Mouse (Mus musculus) cerebellum, postnatal 4 days (tissue): Measurements from ENCODE around the gene Ubtfl1.
"Not testable (repeated sequence)": the region's sequence is repeated elsewhere in the genome, so short reads cannot be mapped to it uniquely, and the experiment has no call there.

ENCODE experiments used
- DNase-seq, 2 experiments: peaks; one replicate each; pipeline ENCODE4 v3.0.0; 2022; ENCODE audit warnings: low spot score in 2 of 2, mixed read lengths in 1 of 2

Ubtfl1 gene

GRCm38 (mm10) chr9:18404118-18404517 is at the start of gene Ubtfl1:
Ubtfl1 (plus strand) TSS chr9:18404418.
- DNase-seq, result no peak

DNA sequence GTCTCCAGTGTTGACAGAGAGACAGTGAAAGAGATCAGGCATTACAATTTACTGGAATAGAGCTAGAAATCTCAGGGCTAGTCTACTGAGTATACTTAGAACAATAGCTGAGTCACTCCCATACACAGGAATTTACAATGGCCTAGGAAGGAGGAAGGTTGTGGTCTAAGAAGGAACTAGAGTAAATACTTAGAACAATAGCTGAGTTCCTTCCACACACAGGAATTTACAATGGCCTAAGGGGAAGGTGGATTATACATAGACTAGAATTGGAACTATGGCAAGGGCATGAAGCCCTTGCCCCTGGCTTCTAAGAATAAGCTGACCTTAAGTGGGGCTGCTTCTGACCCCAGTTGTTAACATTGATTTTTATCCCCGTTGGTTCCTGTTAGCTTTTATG is 31.2 kb upstream of the Ubtfl1 start:
- not testable (repeated sequence) for DNase-seq

GRCm38 (mm10) chr9:18385782-18386181 is 18.4 kb upstream of the Ubtfl1 start:
- DNase-seq, result no peak

- DNase-seq, result no peak
Observed at GRCm38 (mm10) chr9:18399629-18400028, 4.6 kb upstream of the Ubtfl1 start.

GRCm38 (mm10) chr9:18402895-18403294 is 1.3 kb upstream of the Ubtfl1 start, which contains the start of gene Naalad2:
Naalad2 (minus strand) TSS chr9:18402995.
- DNase-seq, result not testable (repeated sequence)

DNA sequence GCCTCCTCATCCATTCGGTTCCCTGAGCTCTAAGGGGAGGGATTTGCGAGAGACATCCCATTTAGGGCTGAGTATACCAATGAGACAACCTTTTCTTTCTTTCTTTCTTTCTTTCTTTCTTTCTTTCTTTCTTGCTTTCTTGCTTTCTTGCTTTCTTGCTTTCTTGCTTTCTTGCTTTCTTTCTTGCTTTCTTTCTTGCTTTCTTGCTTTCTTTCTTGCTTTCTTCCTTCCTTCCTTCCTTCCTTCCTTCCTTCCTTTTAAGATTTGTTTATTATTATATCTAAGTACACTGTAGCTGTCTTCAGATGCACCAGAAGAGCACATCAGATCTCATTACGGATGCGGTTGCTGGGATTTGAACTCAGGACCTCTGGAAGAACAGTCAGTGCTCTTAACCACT is 8.2 kb downstream of the Ubtfl1 start:
- DNase-seq, result not testable (repeated sequence)

- no peak for DNase-seq
Observed at GRCm38 (mm10) chr9:18430354-18430753, 26.1 kb downstream of the Ubtfl1 start, which contains the start of gene Mbd3l2. Mbd3l2 (plus strand) TSS chr9:18430654.

DNA sequence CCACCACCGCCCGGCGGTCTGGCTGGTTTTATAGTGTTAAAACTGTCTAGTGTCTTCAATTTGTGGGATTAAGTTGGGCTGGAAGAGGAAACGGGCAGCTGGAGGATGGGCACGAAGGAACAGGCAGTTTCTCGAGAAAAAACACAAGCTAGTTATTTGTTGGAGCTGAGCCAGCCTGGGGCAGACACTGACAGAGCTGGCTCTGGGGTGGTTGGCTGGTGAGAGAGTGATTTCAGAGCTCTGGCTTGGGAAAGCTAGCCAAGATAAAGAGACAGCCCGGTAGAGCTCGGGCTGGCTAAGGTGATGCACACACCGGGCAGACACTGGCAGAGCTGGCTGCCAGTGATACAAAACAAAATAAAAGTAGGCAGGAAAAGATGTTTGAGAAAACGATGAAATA is 27.5 kb downstream of the Ubtfl1 start:
- DNase-seq, result peak in 1 of 2 experiments; percentile 32

DNA sequence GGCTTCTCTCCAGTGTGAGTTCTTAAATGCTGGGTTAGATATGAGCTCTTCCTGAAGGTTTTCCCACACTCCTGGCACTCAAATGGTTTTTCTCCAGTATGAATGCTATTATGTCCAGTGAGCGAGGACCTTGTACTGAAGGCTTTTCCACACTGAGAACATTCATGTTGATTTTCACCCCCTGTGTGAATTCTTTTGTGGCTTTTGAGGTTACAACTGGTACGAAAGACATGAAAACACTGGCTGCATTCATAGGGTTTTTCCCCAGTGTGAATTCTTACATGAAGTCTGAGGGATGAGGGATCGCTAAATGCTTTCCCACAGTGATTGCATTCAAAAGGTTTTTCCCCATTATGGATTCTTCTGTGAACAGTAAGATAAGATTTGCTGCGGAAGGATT is 52.3 kb downstream of the Ubtfl1 start:
- no peak for DNase-seq
